Mouse (Mus musculus) heart, embryonic 16.5 days (tissue): ENCODE measurements at regions not wholly inside any gene's neighbourhood (a gene's known extent, or its start where the extent isn't known, plus 50 kb on each side); places are given as distances from the start of the nearest gene placed in this dataset.

ENCODE experiments used
- ATAC-seq: fragments of 200-750 bp; cut with Nextera tagmentation; replicated peaks from 2 replicates; pipeline ENCODE4 v1.8.0; 2017; ENCODE audit warnings: moderate number of reproducible peaks; ENCODE audit not compliant: insufficient read depth, low FRiP score; ENCODE audit errors: extremely low read depth
- H3K27ac ChIP-seq: fragments of 300-500 bp; sonication (generic); 2 replicates; pipeline ENCODE4 v1.5.1; 2014; ENCODE audit warnings: mild to moderate bottlenecking, low read length, control low read depth, moderate library complexity
- H3K27me3 ChIP-seq: fragments of 300-500 bp; sonication (generic); 2 replicates; pipeline ENCODE4 v1.6.1; 2014; ENCODE audit warnings: low read length, mixed read lengths; ENCODE audit not compliant: control insufficient read depth, insufficient read depth
- H3K36me3 ChIP-seq: fragments of 300-500 bp; sonication (generic); 2 replicates; pipeline ENCODE4 v1.6.1; 2014; ENCODE audit not compliant: control insufficient read depth, insufficient read depth
- H3K4me1 ChIP-seq: fragments of 300-500 bp; sonication (generic); 2 replicates; pipeline ENCODE4 v1.6.1; 2014; ENCODE audit warnings: low read length, mixed read lengths; ENCODE audit not compliant: control insufficient read depth, insufficient read depth
- H3K4me2 ChIP-seq: fragments of 300-500 bp; sonication (generic); 2 replicates; pipeline ENCODE4 v1.6.1; 2014; ENCODE audit warnings: low read depth, mild to moderate bottlenecking, control low read depth, low read length
- H3K4me3 ChIP-seq: fragments of 300-500 bp; sonication (generic); 2 replicates; pipeline ENCODE4 v1.5.1; 2014; ENCODE audit warnings: mild to moderate bottlenecking, control low read depth, low read length
- H3K9ac ChIP-seq: fragments of 300-500 bp; sonication (generic); 2 replicates; pipeline ENCODE4 v1.6.1; 2014; ENCODE audit warnings: low read length, control low read depth
- H3K9me3 ChIP-seq: fragments of 300-500 bp; sonication (generic); replicated peaks from 2 replicates; pipeline ENCODE4 v1.6.1; 2016; ENCODE audit warnings: low read length; ENCODE audit not compliant: control insufficient read depth
- WGBS: fragments of 180-500 bp; shearing (Covaris S2); extraction: QIAGEN DNeasy Blood & Tissue Kit; methylation state at CpG from one replicate; pipeline ENCODE4 v1.1.7; 2014; 5-methylcytosine and 5-hydroxymethylcytosine counted together

DNA sequence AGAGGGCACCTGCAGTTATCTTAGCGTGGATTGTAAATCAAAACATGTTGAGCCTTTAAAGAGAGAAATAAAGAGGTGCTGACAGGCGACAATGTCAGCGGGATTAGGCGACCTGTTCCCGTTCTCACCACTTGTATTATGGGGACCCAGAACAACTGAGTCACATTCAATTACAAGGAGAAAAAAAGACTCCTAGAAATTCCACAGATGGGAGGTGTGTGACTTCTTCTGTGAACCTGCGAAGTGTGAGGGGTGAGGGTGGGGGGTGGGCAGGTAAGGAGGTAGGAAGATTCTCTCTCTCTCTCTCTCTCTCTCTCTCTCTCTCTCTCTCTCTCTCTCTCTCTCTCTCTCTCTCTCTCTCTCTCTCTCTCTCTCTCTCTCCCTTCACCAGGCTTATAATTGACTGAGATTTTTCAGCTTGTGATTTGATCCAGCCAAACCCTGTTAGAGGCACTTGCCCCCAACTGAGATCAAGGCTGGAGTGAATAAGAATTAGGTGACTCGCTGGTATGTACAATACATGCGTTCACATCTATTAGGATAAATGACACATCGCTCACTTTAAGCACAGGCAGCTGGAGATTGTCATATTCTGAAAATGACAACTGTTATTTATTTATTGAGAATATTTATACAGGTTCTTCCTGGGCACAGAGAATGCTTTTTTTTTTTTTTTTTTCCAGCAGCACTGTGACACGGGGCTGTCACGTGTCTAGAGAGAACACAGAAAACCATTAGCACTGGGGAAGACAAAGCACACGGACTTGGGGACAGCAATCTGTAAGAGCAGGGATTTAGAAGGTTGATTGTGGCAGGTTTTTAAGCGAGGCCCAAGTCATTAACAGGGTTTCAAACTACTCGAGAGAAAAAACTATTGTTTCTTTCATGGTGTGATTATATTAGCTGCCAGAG lies 119.2 kb downstream of the Sem1 start:
- Histone ChIP-seq H3K27ac (no peak overlapping the region), H3K4me3 (no peak overlapping the region), H3K4me2 (no peak overlapping the region), H3K27me3 (no peaks in the 10 kb centered on the region), H3K4me1 (peaks cover 2% of the 10 kb centered on the region; the same call in 1 of the 2 replicates), H3K36me3 (no peaks in the 10 kb centered on the region), H3K9ac (no peak overlapping the region), H3K9me3 (no peaks in the 10 kb centered on the region)
- no peak for ATAC-seq
- 31% methylated on average over 14 of the region's 14 CpGs for WGBS

DNA sequence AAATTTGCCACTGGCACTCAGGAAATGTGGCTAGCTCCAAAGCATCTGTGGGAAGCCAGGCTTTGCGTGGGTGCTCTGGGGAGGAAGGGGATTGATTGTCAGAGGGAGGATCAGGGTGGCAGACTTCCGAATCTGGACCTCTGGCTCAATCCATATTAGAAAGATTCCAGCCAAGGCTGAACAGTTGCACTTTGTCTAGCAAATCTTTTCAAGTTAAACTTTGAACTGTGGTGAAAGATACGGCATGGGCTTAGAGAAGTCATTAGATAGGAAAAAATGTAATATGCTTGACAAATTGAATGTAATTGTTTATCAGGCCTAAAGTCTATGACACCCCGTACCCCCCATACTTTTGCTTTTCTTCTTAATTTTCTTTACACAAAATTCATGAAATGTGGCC lies 120.7 kb downstream of the Sem1 start:
- Histone ChIP-seq H3K27me3 (no peaks in the 10 kb centered on the region), H3K36me3 (no peaks in the 10 kb centered on the region), H3K9me3 (no peaks in the 10 kb centered on the region), H3K27ac (no peak overlapping the region), H3K9ac (no peak overlapping the region), H3K4me2 (no peak overlapping the region), H3K4me3 (no peak overlapping the region), H3K4me1 (no peaks in the 10 kb centered on the region)
- WGBS: 78% methylated on average over 4 of the region's 4 CpGs
- no peak for ATAC-seq

DNA sequence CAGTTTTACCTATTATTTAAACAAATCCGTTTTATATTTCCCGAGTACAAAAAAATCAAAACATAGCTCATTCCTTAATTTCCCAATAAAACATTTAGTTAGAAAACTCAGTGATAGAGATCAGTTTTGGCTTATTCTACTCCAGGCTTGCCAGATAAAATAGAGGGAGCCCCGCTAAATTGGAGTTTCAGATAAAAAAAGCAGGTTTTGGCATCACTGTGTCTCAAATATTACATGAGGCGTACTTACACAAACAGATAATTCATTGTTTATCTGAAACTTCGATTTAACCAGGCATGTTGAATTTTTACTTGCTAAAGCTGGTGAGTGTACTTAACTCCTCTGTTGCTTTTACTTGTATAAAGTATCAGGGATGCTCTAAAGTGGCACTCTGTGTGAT lies 121.5 kb downstream of the Sem1 start:
- Histone ChIP-seq H3K9ac (no peak overlapping the region), H3K4me2 (no peak overlapping the region), H3K27ac (no peak overlapping the region), H3K9me3 (no peaks in the 10 kb centered on the region), H3K4me3 (no peak overlapping the region), H3K27me3 (no peaks in the 10 kb centered on the region), H3K4me1 (no peaks in the 10 kb centered on the region), H3K36me3 (no peaks in the 10 kb centered on the region)
- 73% methylated on average over 5 of the region's 5 CpGs for WGBS
- ATAC-seq: no peak

DNA sequence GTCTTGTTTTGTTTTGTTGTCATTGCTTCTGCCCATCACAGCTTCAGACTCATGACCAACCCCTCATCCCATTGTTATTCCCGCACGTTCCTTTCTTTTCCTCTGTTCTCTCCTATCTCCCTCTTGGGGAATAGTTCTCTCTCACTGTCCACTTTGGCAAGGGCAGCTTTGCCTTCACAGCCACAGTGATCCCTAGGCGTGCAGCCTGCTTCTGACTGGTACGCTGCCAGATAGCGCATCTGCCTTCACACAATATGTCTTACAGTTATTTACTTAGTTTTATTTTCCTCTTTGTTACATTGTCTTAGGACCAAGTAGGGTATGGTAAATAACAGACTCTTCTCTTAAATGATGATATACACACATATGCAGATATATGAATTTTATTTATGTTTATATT lies 122.9 kb downstream of the Sem1 start:
- no peak overlapping the region for H3K9ac ChIP-seq
- no peak overlapping the region for H3K4me3 ChIP-seq
- no peaks in the 10 kb centered on the region for H3K9me3 ChIP-seq
- H3K4me1 ChIP-seq: no peaks in the 10 kb centered on the region
- WGBS: 77% methylated on average over 5 of the region's 5 CpGs
- H3K4me2 ChIP-seq: no peak overlapping the region
- no peak for ATAC-seq
- H3K27ac ChIP-seq: no peak overlapping the region
- H3K27me3 ChIP-seq: no peaks in the 10 kb centered on the region
- H3K36me3 ChIP-seq: no peaks in the 10 kb centered on the region

DNA sequence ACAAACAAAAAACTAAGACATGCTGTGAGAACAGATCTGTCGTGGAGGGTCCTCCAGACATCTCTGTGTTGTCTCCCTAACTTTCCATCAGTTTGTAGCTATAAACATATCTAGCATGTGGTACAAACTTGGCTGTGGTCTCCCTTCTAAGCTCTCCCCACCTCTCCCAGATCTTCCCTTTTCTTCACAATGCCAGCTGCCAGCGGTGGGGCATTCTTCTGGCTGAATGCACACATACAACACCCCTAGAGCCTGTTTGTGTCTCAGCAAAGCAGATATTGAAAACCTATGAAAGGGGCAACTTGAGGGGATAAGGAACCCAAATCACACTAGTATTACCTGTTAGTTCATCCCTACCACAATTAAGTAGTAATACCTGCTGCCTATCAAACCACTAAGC lies 124.1 kb downstream of the Sem1 start:
- Histone ChIP-seq H3K9ac (no peak overlapping the region), H3K27ac (no peak overlapping the region), H3K36me3 (no peaks in the 10 kb centered on the region), H3K4me2 (no peak overlapping the region), H3K9me3 (no peaks in the 10 kb centered on the region), H3K27me3 (no peaks in the 10 kb centered on the region), H3K4me1 (no peaks in the 10 kb centered on the region), H3K4me3 (no peak overlapping the region)
- 73% methylated on average over 2 of the region's 2 CpGs for WGBS
- ATAC-seq: no peak

DNA sequence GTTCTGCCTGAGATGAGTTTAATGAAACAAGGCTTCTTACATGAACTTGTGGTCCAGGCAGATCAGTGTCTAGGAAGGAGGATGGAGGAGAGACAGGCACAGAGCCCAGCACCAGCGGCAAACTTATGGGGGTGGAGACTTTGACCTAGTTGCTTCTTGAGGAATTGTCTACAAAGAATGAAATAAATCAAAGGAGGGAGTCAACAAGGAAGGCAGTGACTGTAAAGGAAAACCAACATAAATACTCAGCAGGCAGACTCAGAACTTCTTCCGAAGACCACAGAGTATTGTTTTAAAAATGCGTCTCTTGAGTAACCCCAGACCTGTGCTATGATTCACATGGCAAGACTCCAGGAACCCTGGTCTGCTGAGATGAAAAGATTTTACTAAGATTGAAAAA lies 143.6 kb downstream of the Sem1 start:
- no peak overlapping the region for H3K9ac ChIP-seq
- H3K36me3 ChIP-seq: no peaks in the 10 kb centered on the region
- H3K4me2 ChIP-seq: no peak overlapping the region
- no peak overlapping the region for H3K27ac ChIP-seq
- H3K9me3 ChIP-seq: peaks cover 2% of the 10 kb centered on the region
- H3K4me3 ChIP-seq: no peak overlapping the region
- WGBS: 58% methylated on average over 3 of the region's 3 CpGs
- ATAC-seq: no peak
- H3K27me3 ChIP-seq: no peaks in the 10 kb centered on the region
- H3K4me1 ChIP-seq: no peaks in the 10 kb centered on the region

DNA sequence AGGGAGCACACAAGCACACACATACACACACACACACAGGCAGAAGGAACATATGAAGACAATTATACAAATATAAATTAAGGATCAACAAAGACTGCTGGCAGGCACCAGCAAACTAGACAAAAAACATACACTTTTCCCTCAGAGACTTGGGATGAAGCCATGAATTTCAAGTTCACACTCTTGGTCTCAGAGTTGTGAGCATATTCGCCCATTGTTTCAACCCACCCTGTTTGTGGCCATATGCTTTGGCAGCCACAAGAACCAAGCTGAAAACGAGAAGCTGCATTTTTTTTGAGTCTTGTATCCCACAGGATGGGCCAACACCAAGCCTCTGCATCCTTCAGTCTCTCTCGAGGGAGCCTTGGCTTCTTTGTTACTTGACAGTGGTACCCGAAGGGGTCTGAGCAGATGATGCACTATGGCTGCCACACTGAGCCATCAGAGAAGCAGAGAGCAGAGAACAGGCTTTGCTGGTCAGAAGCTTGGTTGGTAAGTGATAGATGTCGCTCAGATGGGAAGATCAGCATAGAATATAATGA lies 144.1 kb downstream of the Sem1 start:
- Histone ChIP-seq H3K4me1 (no peaks in the 10 kb centered on the region), H3K27ac (no peak overlapping the region), H3K9me3 (peaks cover under 1% of the 10 kb centered on the region), H3K9ac (no peak overlapping the region), H3K36me3 (no peaks in the 10 kb centered on the region), H3K27me3 (no peaks in the 10 kb centered on the region), H3K4me3 (no peak overlapping the region), H3K4me2 (no peak overlapping the region)
- ATAC-seq: no peak
- 71% methylated on average over 5 of the region's 5 CpGs for whole genome bisulfite sequencing

DNA sequence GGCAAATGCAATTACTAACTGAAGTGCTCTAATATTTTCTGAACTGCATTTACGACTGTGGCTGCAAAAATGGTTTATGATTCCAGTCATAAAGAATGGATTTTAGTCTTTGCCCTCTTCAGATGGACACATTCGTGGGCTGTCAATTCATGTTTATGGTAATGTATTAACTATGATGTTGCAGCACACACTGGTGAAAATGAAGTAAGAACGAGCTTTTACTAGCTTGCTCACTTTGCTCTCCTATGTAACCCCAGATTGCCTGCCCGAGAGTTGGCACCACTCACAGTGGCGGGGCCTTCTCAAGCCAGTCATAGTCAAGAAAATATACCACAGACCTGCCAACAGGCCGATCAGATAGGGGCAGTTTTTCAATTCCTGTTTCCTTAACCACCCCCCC lies 145.3 kb downstream of the Sem1 start:
- ATAC-seq: no peak
- H3K9me3 ChIP-seq: no peaks in the 10 kb centered on the region
- H3K36me3 ChIP-seq: no peaks in the 10 kb centered on the region
- no peak overlapping the region for H3K9ac ChIP-seq
- H3K27me3 ChIP-seq: no peaks in the 10 kb centered on the region
- no peak overlapping the region for H3K4me2 ChIP-seq
- 74% methylated on average over 6 of the region's 6 CpGs for WGBS
- H3K27ac ChIP-seq: no peak overlapping the region
- no peak overlapping the region for H3K4me3 ChIP-seq
- H3K4me1 ChIP-seq: no peaks in the 10 kb centered on the region

DNA sequence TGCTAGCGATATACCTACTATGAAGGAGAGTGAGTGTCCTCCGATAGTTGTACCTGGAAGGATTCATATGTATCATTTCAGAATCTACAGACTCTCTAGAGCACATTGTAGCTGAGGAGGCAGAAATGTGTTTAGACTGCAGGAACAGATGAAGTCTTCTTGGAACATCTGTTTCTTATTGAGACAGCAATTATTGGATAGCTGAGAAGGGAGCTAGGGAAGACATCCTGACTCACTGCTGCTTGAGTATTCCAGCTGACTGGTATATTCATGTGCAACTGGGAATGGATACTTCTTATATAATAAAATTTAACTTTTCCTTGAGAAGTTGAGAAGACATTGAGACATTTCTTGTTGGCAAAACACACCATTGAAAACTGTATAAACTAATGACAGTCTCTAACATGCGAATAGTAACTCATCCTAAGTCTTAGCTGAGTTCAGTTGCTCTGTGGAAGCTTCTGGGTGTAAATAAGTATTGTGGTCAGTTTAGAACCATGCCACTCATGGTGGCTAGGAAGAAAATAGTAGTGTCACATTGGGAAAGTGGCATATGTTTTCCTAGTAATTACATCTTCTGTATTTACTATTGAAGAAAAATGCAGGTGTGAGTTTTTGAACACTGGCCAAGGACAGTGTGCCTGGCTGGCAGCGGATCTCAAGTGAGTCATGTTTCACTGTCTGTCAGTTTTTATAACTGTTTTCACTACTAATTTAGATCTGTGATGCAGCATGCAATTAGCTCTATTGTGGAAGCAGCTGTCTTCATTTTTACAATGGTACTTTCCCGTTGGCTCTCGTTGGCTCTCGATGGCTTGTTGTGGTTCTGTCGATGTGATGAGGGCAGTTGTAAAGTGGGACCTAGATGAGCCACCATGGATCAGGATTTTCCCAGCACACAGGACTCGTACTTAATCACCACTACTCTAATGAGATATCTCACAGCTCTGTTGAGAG lies 163.5 kb downstream of the Sem1 start:
- Histone ChIP-seq H3K4me2 (no peak overlapping the region), H3K4me1 (no peaks in the 10 kb centered on the region), H3K9me3 (no peaks in the 10 kb centered on the region), H3K27ac (no peak overlapping the region), H3K36me3 (no peaks in the 10 kb centered on the region), H3K4me3 (no peak overlapping the region), H3K27me3 (no peaks in the 10 kb centered on the region), H3K9ac (no peak overlapping the region)
- no peak for ATAC-seq
- 84% methylated on average over 9 of the region's 9 CpGs for WGBS
